Comparison of ENCODE assay signal across 7 mouse cellular contexts in genomic region chr7:64839281-64839680, GRCm38 (mm10). TPM values are rescaled to one million over a fixed set of nuclear protein-coding genes. Genes with fewer than 3 reads are reported as not detected.
DNase-seq lines count a peak whose midpoint lies in the region; ATAC-seq and TF ChIP-seq lines count a peak whose summit lies in the region.

No protein-coding gene starts in this region.

- no peaks in the 10 kb centered on the region for H3K27me3 ChIP-seq in kidney, embryonic 15.5 days
- no peaks in the 10 kb centered on the region for H3K27me3 ChIP-seq in embryonic facial prominence, embryonic 14.5 days (replicated peaks; ENCODE audit: control insufficient read depth, insufficient read depth, low read length)
- H3K27me3 ChIP-seq in limb, embryonic 14.5 days (ENCODE audit: control insufficient read depth, insufficient read depth, low read length) = no peaks in the 10 kb centered on the region

- no peak for TF ChIP-seq POLR2A in limb, embryonic 14.5 days (IDR thresholded peaks at IDR 0.05; ENCODE audit: borderline replicate concordance, extremely low read depth, insufficient read depth, insufficient read length)

- ATAC-seq in kidney, embryonic 15.5 days (replicated peaks; ENCODE audit: low FRiP score) = no peak; the same call in 1 of the 2 replicates
- no peak; the same call in 1 of the 2 replicates for ATAC-seq in embryonic facial prominence, embryonic 14.5 days (ENCODE audit: low read depth)
- 0 out of 2 replicates have a peak, but pooled peaks have one; percentile 16 for ATAC-seq in limb, embryonic 14.5 days (ENCODE audit: low FRiP score, low read depth)

- no peak for DNase-seq in kidney, postnatal 14 days
- DNase-seq in ES-E14 (ENCODE audit: low read depth, low spot score) = no peak
- DNase-seq in embryonic facial prominence, embryonic 14.5 days (ENCODE audit: low spot score) = no peak
- DNase-seq in limb, embryonic 14.5 days (ENCODE audit: low spot score) = no peak
- no peak for DNase-seq in right cerebral cortex, postnatal 36 days (ENCODE audit: low spot score in 2 of 2)
- no peak for DNase-seq in cerebellum, adult 9-11 months

- in situ Hi-C loops in ES-E14 (cut with MboI; ENCODE audit: low sequenced_read_pairs in 2 of 2, unreplicated experiment in 2 of 2) = no loop called here

- peak overlapping the region; percentile 66 for H3K4me2 ChIP-seq in kidney, embryonic 15.5 days
- H3K4me2 ChIP-seq in embryonic facial prominence, embryonic 14.5 days (ENCODE audit: low read depth, low read length) = peak overlapping the region; percentile 56
- H3K4me2 ChIP-seq in limb, embryonic 14.5 days (replicated peaks; ENCODE audit: low read depth, low read length, severe bottlenecking) = no peak overlapping the region

- H3K4me3 ChIP-seq in kidney, embryonic 15.5 days (replicated peaks) = peak overlapping the region; percentile 38; the same call in 1 of the 2 replicates
- peak overlapping the region in 1 of 2 experiments; percentile 4; a peak in 1 of 4 replicates for H3K4me3 ChIP-seq in ES-E14 (ENCODE audit: insufficient read depth in 1 of 2, low read depth in 1 of 2, low read length in 2 of 2, poor library complexity in 1 of 2, severe bottlenecking in 1 of 2)
- H3K4me3 ChIP-seq in embryonic facial prominence, embryonic 14.5 days (ENCODE audit: low read depth, low read length) = no peak overlapping the region
- H3K4me3 ChIP-seq in limb, embryonic 14.5 days (replicated peaks; ENCODE audit: low read length) = no peak overlapping the region

- H3K9me3 ChIP-seq in kidney, embryonic 15.5 days (replicated peaks) = no peaks in the 10 kb centered on the region
- no peaks in the 10 kb centered on the region for H3K9me3 ChIP-seq in ES-E14 (ENCODE audit: control insufficient read depth, insufficient read depth, low read depth, low read length)
- H3K9me3 ChIP-seq in embryonic facial prominence, embryonic 14.5 days (ENCODE audit: control insufficient read depth, low read length) = peaks cover 6% of the 10 kb centered on the region; the same call in 1 of the 2 replicates
- no peaks in the 10 kb centered on the region for H3K9me3 ChIP-seq in limb, embryonic 14.5 days (ENCODE audit: control insufficient read depth, low read length)

- H3K27ac ChIP-seq in kidney, embryonic 15.5 days = 0 out of 2 replicates have a peak overlapping the region, but pooled peaks have one; percentile 32
- H3K27ac ChIP-seq in ES-E14 (ENCODE audit: insufficient read depth, low read depth, low read length, poor library complexity, severe bottlenecking) = peak overlapping the region; percentile 40
- H3K27ac ChIP-seq in embryonic facial prominence, embryonic 14.5 days (replicated peaks; ENCODE audit: low read depth, low read length) = no peak overlapping the region
- no peak overlapping the region for H3K27ac ChIP-seq in limb, embryonic 14.5 days (replicated peaks; ENCODE audit: low read depth, low read length)

- WGBS in kidney, embryonic 15.5 days = 44% methylated on average over 2 of the region's 2 CpGs
- 65% methylated on average over 2 of the region's 2 CpGs for WGBS in embryonic facial prominence, embryonic 14.5 days
- 53% methylated on average over 2 of the region's 2 CpGs for WGBS in limb, embryonic 14.5 days

- peaks cover 16% of the 10 kb centered on the region for H3K4me1 ChIP-seq in kidney, embryonic 15.5 days
- H3K4me1 ChIP-seq in ES-E14 (ENCODE audit: control insufficient read depth in 2 of 2, insufficient read depth in 2 of 2, low read length in 2 of 2, poor library complexity in 1 of 2) = peaks cover 6 to 16% of the 10 kb centered on the region in 2 experiments; a peak in 3 of 4 replicates
- peaks cover 15% of the 10 kb centered on the region for H3K4me1 ChIP-seq in embryonic facial prominence, embryonic 14.5 days (ENCODE audit: control insufficient read depth, insufficient read depth, low read length)
- H3K4me1 ChIP-seq in limb, embryonic 14.5 days (ENCODE audit: control insufficient read depth, insufficient read depth, low read length) = peaks cover 8% of the 10 kb centered on the region

- H3K9ac ChIP-seq in kidney, embryonic 15.5 days = no peak overlapping the region
- H3K9ac ChIP-seq in ES-E14 (ENCODE audit: insufficient read depth, low read depth, low read length, poor library complexity, severe bottlenecking) = no peak overlapping the region
- H3K9ac ChIP-seq in embryonic facial prominence, embryonic 14.5 days (ENCODE audit: low read depth, low read length) = no peak overlapping the region
- no peak overlapping the region for H3K9ac ChIP-seq in limb, embryonic 14.5 days (ENCODE audit: low read depth, low read length, severe bottlenecking)

- no peaks in the 10 kb centered on the region for H3K36me3 ChIP-seq in kidney, embryonic 15.5 days
- no peaks in the 10 kb centered on the region for H3K36me3 ChIP-seq in ES-E14 (ENCODE audit: control insufficient read depth, insufficient read depth, low read length, poor library complexity, severe bottlenecking)
- H3K36me3 ChIP-seq in embryonic facial prominence, embryonic 14.5 days (ENCODE audit: control insufficient read depth, insufficient read depth, low read length) = no peaks in the 10 kb centered on the region
- no peaks in the 10 kb centered on the region for H3K36me3 ChIP-seq in limb, embryonic 14.5 days (ENCODE audit: control insufficient read depth, insufficient read depth, low read length)

TF ChIP-seq in ES-E14, 5 proteins besides CTCF, POLR2A, EP300 and RAD21:
- TF ChIP-seq MAFK (IDR thresholded peaks at IDR 0.05; ENCODE audit: insufficient read depth, low read depth, low read length) = no peak
- no peak for TF ChIP-seq ZNF384 (IDR thresholded peaks at IDR 0.05; ENCODE audit: low read depth, low read length)

RNA-seq across cellular contexts. Expression of gene Nsmce3, which starts 33.5 kb away (rescaled TPM):
- 10.5 and 10.8 TPM in 2 replicates for polyA plus RNA-seq in kidney, embryonic 15.5 days (2015; fragmentation: Nextera tagmentation; extraction: Ambion mirVana)
- 14.3 and 17.2 TPM in 2 replicates for total RNA-seq in ES-E14 (2012; rRNA removed)
- 11.4 and 12.0 TPM in 2 replicates for polyA plus RNA-seq in embryonic facial prominence, embryonic 14.5 days (2014; fragmentation: Nextera tagmentation; extraction: Ambion mirVana)
- 7.1 and 8.0 TPM in 2 replicates for polyA plus RNA-seq in limb, embryonic 14.5 days (2012; rRNA removed)
- polyA plus RNA-seq in limb, embryonic 14.5 days (2014; fragmentation: Nextera tagmentation; extraction: Ambion mirVana) = 11.3 and 12.4 TPM in 2 replicates

Comparison
In these comparisons a context has a peak if more than half of its experiments do, and no peak if none do; other contexts are left out.
1. H3K27ac ChIP-seq: peak in kidney, embryonic 15.5 days (single experiment) and ES-E14 (single experiment); none in embryonic facial prominence, embryonic 14.5 days (single experiment) and limb, embryonic 14.5 days (single experiment).